Mouse (Mus musculus) kidney, adult 8-10 months (tissue): Measurements from ENCODE around the gene Anapc11.
"Not testable (repeated sequence)": the region's sequence is repeated elsewhere in the genome, so short reads cannot be mapped to it uniquely, and the experiment has no call there.

ENCODE experiments used
- DNase-seq, 2 experiments: peaks; one replicate each; pipeline ENCODE4 v3.0.0; 2022

The Anapc11 gene

GRCm38 (mm10) chr11:120598283-120598989, at the start of gene Anapc11, which contains the start of gene Alyref:
TSS of gene Anapc11 (plus strand) at chr11:120598421.
TSS of gene Alyref (minus strand) at chr11:120598365.
- peak; percentile 90 to 91 for DNase-seq

DNA sequence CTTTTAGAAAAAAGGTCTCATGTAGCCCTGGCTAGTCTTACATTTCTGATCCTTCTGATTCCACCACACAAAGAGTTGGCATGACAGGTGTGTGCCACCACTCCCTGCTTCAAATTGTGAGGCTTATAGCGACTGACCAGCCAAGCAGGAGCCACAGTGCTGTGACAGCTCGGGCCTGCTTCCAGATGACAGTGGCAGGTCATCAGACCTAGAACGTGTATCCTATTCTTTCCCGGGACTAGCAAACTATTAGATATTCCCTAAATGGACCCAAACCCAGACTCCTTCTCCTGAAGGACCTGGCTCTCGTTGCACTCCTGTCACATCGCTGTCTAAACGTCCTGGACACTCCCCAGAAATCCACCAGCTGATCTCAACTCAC, 49.4 kb upstream of the Anapc11 start:
- DNase-seq, result no peak

DNA sequence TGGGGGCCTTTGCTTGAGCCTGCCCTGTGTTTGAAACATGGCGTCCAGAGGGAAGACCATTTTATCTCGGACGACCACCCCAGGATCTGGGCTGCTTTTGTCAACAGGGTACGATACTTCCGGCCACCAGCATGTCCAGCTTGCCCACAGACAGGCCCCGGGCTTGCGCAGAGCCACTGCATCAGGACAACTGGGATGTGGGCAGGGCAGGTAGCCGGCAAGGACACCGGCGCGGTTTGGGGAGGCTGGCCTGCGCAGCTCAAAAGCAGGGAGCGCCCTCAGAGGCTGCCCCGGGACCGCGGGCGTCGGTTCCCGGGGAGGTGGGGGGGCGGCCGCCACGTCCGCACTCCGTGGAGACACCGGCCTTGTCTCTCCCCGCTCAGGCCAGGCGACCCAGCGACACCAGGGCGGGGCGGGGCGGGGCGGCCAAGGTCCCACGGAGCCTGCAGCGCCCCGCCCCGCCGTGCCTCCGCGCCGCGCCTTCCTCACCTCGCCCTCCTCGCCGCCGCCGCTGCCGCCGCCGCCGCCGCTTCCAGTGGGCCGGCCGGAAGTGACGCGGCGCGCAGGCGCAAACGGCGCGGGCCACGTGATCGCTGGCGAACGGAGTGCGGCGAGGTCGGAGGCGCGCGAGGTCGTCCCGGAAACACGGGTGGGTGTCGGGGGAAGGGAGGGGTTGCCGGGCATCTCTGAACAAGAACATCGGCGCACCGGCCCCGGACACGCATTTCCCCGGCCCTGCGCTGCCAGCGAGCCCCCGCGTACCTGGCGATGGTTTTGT, 48.9 kb upstream of the Anapc11 start, which contains the start of gene Mcrip1:
Gene Mcrip1 (minus strand): TSS at position 560 of the 778 bp plus-strand sequence.
- DNase-seq, result peak; percentile 93

- no peak for DNase-seq
Observed at GRCm38 (mm10) chr11:120549986-120550809, 48.0 kb upstream of the Anapc11 start.

GRCm38 (mm10) chr11:120550810-120551440, 47.3 kb upstream of the Anapc11 start, which contains the start of gene Ppp1r27:
TSS of gene Ppp1r27 (minus strand) at chr11:120551132.
- DNase-seq, result no peak

DNA sequence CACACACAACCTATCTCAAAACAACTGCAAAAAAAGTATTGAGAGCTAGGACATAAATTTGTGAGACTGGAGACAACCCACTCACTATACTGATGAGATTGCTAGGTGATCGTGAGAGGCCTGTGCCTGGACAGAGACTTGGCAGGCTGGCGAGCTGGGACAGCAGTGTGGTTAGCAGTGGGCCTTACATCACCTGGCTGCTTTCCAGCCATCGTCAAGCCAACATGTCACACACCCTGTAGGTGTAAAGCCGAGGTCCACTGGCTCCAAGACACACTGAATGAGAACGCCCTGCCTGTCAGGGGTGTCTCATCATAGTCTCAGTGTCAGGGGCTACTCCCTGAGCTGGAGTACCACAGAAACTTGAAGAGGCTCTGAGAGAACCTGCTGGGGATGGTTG, 45.5 kb upstream of the Anapc11 start:
- no peak for DNase-seq

DNA sequence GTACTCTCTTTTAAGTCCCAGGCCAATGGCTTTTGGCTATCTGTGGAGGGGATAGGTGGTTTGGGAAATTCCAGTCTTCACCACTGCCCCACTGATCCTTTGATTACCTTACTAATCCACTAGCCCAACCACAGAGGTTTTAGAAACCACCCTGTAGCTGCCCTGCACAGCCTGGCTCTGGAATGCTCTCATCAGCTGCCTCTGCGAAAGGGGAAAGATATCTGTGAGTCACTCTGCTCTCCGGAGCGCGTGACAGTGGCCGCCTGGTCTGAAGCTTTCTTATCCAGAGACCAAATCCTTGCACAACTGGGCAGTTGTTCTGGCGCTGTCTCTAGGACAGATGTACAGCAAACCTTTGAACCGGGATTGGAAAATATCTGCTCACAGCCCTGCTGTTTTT, 43.4 kb upstream of the Anapc11 start:
- DNase-seq, result no peak

DNA sequence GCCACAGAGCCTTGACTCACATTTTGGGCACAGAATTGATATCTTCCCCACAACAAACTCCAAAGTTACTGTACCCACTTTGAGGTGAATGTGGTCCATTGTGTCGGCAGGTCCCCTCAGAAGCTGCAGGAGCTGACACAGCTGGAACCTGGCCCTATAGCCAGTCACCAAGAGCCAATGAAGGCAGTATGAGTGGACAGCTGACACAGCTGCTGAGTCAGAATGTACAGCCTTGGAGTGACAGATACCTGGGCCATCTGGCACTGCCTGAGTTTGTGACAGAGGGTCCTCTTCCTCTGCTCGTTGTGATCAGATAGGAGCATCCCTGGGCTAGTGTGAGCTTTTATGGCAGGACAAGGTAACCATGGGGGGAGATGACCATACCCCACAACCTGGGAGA, 43.0 kb upstream of the Anapc11 start:
- no peak for DNase-seq

DNA sequence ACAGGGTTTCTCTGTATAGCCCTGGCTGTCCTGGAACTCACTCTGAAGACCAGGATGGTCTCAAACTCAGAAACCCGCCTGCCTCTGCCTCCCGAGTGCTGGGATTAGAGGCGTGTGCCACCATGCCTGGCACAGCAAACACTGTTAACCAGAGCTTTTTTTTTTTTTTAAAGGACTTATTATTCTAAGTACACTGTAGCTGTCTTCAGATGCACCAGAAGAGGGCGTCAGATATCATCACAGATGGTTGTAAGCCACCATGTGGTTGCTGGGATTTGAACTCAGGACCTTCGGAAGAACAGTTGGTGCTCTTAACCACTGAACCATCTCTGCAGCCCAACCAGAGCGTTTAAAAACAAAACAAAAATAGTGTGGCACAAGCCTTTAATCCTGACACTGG, 39.4 kb upstream of the Anapc11 start:
- not testable (repeated sequence) for DNase-seq

GRCm38 (mm10) chr11:120560952-120561728, 37.1 kb upstream of the Anapc11 start:
- DNase-seq, result no peak

GRCm38 (mm10) chr11:120562949-120563348, 35.3 kb upstream of the Anapc11 start:
- no peak for DNase-seq

DNA sequence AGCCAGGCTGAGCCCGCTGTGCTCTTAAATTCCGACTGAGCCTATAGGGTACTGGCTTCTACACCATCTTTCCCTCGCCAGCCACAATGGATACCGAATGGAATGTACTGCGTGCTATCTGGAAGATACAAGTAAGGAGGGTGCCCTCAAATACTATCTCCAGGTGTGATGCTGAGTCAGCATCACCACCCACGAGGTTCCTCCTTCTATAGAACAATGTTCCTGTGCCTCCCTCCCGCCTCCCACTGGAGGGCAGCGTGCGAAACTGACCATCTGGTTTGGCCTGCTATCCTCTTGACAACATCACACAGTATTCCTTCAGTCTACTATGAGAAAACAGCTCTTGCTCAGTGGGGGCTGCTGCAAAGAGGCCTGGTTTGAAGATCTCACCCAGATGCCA, 33.1 kb upstream of the Anapc11 start:
- DNase-seq, result no peak

DNA sequence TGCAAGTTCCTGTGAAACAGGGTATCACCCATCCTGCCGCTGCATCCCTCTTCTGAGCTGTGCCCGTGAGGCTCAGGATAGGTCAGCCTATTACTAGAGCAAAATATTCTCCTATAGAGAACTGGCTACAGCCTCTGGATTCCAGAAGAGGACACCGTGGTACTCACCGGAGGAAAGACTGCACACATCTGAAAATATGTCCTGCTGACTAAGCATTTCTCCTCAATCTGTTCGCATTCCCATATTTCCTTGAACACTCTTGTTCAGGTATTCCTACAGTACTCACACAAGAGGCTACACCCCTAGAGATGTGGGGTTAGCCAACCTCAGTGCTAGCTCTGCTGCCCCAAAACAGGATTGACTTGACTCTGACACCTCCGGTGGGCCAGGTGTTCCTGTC, 29.9 kb upstream of the Anapc11 start:
- DNase-seq, result no peak

- DNase-seq, result no peak
Observed at GRCm38 (mm10) chr11:120571122-120571521, 27.1 kb upstream of the Anapc11 start.

- DNase-seq, result no peak
Observed at GRCm38 (mm10) chr11:120571754-120572416, 26.3 kb upstream of the Anapc11 start.

DNA sequence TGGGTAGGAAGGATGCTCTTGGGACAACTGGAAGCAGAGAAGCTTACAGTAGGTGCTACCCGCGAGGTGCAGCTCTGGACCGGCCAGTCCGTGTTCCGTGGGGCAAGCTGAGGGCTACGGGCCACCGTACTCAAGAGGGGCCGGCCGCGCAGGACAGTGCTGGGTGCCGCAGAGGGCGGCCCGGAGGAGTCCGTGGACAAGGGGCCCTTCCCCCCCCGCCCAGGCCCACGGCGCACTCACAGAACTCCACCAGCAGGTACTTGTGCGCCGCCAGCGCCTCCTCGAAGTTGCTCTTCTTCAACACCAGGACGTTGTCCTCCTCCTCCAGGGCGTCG, 25.8 kb upstream of the Anapc11 start:
- DNase-seq, result no peak

DNA sequence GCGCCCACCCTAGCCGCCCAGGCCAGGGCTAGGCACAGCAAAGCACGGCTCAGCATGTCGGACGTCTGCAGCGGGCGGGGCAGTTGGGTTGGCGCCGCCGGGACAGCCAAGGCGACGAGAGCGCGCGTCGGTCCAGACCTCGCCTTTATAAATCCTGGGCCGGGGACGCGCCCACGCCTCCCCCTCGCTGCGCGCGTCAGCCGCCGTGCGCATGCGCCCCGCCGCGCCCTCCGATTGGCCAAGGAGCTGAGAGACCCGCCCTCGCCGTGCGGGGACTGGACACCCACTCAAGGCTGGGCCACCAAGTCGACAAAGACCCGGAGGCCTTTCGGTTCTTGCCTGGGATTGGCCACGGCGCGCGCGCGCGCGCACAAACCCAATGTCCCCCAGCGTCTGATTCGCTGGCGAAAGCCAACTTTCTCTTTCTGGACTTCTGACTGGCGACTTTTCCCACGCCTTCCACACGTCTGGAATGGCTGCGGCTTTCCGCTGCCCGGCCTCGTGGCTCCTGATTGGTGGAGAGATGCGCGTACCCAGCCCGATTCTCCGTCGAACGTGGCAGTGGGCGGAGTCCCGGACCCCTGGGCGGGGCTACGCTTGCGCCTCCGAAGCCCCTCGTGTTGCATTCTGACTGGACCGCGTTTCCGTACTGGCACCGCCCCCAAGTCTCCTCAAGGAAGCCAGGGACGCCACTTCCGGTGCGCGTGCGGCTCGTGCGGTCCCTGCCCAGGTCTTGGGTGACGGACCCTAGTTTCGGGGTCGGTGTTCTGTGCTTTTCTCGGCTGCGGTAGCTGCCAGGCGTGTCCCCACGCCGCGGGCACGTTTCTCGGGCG, 25.3 kb upstream of the Anapc11 start, which contains the start of gene P4hb:
Gene P4hb (minus strand): TSS at position 502 of the 833 bp plus-strand sequence.
- DNase-seq, result peak; percentile 100

GRCm38 (mm10) chr11:120573585-120574277, 24.5 kb upstream of the Anapc11 start:
- no peak for DNase-seq

- no peak for DNase-seq
Observed at GRCm38 (mm10) chr11:120574278-120574600, 24.0 kb upstream of the Anapc11 start.

DNA sequence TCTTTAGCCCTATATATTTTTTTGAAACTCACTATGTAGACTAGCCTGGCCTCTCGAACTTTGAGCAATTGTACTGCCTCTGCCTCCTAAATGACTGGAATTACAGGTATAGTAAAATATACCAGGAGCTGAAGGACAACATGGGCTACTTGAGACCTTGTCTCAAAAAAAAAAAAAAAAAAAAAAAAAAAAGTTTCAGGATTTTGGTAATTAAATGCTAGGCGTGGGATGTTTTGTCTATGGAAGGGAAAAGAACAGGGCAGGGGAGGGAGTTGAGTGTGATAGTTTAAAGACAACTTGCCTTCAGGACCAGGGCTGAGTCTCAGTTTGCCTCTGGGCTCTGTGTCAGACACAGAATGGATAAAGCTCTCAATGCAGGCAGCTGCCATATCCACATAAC, 23.2 kb upstream of the Anapc11 start:
- no peak for DNase-seq
